Mouse (Mus musculus) spleen, postnatal 36 days (tissue): ENCODE data around the gene Bach1.

Experiments
- DNase-seq, 2 experiments: peaks; one replicate each; pipeline ENCODE4 v3.0.0; 2022; ENCODE audit warnings: low spot score in 2 of 2, mixed read lengths in 1 of 2

Bach1 gene

DNA sequence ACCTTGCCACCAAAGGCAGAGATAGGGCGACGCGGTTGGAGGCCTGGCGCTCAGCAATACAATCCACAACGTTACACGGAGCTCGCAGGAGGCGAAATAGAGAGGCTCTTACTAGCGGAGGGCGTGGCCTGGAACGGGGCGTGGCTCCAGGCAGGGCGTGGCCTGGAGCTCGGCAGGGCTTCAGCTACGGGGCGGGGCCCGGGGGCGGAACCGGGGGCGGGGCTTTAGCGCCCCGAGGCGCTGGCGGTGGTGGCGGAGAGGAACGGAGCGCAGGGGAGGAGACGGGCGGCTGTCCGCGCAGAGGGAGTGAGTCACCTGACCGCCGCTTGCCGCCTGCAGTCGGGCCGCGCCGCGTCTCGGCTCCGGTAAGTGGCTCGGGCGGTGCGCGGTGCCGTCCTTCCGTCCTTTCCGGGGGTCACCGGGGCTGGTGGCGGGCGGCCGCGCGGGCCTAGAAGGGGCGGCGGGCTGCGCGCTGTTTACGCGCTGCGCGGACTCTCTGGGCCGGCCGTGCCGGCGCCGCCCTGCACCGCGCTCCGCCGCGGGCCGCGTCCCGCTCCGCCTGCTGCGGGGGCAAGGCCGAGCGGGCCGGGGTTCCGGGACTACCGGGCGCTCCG lies at the start of gene Bach1:
TSS of gene Bach1 (plus strand) at position 254 of the 614 bp plus-strand sequence.
- DNase-seq, result peak; percentile 93 to 94

DNA sequence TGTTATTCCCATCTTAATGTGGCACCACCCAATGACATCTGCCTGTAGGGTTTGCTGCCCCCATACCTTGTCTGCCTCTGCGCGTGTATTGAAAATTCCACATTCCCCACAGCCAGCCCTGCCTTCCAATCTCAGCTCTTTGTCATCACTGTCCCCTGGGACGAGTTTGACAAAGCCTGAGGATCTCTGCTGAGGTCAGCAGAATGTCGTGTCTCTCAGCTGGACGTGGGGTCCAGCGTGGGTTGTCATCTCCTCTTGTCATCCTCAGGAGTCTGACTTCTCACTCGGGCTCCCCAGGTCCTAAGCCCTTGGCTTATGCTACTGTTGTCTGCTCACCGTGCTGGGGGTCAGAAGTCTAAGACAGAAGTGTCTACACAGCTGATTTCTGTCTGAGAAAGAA lies 46.4 kb upstream of the Bach1 start:
- DNase-seq, result no peak

- peak; percentile 25 to 27 for DNase-seq
Measured at GRCm38 (mm10) chr16:87652924-87653323, 45.8 kb upstream of the Bach1 start.

- DNase-seq, result peak; percentile 13 to 23
Measured at GRCm38 (mm10) chr16:87654016-87654575, 44.6 kb upstream of the Bach1 start.

DNA sequence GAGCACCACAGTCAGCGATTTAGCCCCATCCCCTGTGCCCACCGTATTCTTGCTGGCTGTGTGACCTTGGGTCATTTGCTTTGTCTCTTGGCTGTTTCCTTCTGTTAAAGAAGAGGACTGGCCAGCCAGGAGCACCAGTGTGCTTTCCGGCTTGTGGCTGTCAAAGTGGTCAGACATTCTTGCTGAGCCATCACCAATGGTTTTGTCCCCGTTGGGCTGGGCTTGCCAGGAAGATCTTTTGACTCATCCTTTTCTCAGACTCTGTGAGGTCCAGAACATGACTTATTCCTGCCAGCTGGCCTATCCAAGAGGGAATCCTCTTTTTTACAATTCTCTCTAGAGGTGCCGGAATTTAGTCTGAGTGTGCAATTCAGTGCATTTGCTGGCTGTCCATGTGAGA lies 43.7 kb upstream of the Bach1 start:
- no peak for DNase-seq

- no peak for DNase-seq
Measured at GRCm38 (mm10) chr16:87655579-87655978, 43.2 kb upstream of the Bach1 start.

GRCm38 (mm10) chr16:87656771-87657170 lies 42.0 kb upstream of the Bach1 start:
- DNase-seq, result no peak

DNA sequence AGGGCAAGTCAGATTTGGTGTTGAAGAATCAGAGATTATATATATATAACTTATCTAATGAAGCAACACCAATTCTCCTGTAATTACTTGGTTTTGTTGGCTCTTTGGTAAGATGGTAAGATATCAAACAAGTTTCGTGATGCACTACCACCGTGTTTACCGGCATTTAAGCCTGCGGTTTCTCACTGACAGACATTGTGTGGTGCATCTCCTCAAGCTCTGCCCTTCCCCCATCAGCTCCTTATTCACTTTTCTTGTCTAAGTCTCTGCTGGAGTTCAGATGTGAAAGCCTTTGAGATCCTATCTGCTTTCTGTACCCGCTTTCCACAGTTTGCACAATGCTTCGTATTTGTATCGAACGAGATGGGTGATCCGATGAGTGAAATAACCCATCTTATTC lies 41.5 kb upstream of the Bach1 start:
- DNase-seq, result no peak

DNA sequence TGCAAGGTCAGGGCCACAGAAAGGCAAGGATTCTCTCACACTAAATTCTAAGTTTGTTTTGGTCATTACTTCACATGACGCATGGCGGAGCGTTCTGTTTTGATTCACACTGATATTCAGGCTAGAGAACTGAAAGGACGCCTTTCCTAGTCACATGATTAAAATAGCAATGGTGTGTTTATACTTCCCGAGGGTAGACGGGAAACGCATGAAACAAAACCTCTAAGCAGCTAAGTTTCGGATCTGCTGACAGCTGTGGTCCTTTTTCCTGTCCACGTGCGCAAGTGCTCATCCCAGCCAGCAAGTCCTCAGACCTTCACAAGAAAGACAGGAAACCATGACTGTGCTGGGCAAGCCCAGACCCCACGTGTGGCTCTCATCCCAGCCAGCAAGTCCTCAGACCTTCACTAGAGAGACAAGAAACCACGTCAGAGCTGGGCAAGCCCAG lies 37.7 kb upstream of the Bach1 start:
- DNase-seq, result peak; percentile 17 to 26

DNA sequence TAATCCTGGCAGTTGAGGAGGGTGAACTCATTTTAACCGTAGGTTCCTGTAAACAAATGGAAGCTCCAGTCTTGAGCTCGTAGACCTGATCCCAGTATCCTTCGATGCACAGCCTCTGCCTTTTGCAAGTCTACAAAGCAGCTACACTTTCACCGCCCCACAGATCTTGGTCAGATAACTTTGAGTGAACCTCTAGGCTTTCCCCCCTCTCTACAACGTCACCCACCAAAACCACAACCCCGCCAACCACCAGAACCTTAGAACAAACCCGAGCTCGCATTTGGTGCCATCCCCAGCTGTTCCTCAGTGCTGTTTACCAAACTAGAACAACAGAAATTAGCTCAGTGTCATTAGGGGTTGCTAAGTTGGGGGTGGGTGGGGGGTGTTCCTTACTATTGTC lies 37.1 kb upstream of the Bach1 start:
- peak in 1 of 2 experiments; percentile 12 for DNase-seq

DNA sequence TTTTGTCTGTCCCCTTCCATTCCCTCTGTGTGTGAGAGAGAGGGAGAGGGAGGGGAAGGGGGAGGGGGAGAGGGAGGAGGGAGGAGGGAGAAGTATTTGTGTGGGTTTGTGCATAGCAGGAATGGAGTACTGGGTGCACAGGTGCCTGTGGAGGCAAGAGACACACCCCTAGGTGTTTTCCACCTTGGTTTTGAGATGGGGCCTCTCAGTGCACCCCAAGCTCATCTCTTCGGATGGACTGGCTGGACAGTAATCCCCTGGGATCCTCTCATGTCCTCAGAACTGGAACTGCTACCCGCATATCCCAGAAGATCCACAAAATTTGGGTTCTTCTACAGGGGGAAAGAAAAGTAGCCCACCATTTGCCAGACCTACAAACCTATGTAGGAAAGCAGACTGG lies 36.2 kb upstream of the Bach1 start:
- DNase-seq, result no peak

DNA sequence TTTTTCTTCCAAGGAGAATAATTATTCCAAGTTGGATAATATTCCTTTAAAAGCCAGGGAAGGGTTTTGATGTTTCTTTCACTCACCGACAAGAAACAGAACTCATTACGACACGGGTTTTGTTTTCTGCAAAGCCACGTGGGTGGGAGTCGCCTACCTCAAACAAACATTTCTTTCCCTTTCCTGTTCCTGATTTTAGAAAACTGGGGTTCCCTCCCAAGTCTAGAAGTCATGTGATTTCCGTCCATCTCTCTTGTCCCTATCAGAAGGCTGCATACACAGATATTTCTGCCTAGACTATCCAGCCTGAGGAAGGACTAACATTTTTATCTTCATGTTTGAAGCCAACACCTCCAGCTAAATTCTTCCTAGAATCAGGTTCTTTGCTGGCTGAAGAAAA lies 34.9 kb upstream of the Bach1 start:
- DNase-seq, result peak in 1 of 2 experiments; percentile 21

- DNase-seq, result no peak
Measured at GRCm38 (mm10) chr16:87665246-87665645, 33.5 kb upstream of the Bach1 start.

GRCm38 (mm10) chr16:87665752-87666619 lies 32.8 kb upstream of the Bach1 start:
- no peak for DNase-seq

DNA sequence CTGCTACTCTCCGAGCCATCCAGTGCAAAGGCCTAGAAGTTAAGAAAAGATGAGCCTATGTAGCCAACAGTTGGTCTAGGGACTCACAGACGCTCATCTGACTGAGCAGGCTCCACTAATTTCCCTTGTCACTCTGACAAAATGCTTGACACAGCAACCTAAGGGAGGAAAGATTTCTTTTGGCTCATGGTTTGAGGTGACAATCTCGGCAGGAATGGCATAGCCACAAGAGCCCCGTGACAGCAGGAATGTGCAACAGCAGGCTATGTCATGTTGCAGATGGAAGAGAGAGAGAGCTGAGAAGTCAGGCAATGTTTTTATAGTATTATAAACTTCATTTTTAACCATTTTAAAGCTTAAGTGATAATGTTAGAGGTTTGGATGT lies 32.1 kb upstream of the Bach1 start:
- no peak for DNase-seq

DNA sequence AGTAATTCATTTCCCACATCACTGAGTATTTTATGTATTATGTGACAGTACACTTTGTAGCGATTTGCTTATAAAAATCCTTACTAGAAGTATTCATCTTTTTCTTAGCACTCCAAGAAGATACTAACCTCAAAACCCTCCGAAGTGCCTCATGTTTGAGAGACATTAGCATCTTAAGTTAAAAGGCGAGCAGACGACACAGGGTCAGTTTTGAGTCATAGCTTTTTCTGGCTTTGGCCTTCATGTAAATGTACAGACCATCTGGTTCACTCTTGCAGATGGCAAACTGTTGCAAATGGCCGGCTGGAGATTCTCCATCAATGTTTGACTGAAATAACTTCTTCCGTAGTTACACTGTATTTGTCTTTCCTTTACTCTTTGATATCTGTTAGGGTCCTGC lies 30.7 kb upstream of the Bach1 start:
- DNase-seq, result no peak

DNA sequence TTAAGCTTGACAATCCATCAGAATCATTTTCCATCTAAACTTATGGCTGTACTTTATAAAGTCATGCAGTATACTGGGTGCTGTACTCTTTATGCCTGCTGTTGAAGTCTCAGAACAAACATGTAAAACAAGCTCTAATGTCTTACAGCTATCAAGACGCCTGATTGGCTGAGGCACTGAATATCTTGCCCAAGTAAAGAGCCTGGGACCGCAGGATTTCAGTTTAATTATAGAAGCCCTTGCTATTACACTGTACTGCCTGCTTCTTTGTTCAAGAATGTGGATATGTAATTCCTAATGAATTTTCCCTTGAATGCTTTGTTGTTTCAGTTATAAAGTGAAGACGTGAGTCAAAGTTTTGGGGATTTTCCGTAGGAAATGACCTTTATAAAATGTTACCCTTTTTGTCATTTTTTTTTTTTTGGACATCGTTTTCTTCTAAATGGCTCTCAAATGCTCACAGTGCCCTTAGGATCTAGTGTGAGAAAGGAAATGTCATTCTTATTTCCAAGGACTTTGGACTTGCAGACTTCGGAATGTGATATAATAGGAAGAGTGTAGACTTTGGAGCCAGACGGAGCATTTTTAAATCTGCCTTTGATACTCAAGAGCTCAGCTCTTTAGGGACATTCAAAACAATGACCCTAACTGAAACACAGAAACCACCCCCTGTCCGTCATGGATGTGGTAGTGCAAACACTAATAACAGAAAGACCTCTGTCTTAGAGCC lies 28.5 kb upstream of the Bach1 start:
- DNase-seq, result no peak

GRCm38 (mm10) chr16:87670821-87671165 lies 28.0 kb upstream of the Bach1 start:
- no peak for DNase-seq

GRCm38 (mm10) chr16:87671336-87671735 lies 27.4 kb upstream of the Bach1 start:
- no peak for DNase-seq

GRCm38 (mm10) chr16:87673155-87673554 lies 25.6 kb upstream of the Bach1 start:
- no peak for DNase-seq

DNA sequence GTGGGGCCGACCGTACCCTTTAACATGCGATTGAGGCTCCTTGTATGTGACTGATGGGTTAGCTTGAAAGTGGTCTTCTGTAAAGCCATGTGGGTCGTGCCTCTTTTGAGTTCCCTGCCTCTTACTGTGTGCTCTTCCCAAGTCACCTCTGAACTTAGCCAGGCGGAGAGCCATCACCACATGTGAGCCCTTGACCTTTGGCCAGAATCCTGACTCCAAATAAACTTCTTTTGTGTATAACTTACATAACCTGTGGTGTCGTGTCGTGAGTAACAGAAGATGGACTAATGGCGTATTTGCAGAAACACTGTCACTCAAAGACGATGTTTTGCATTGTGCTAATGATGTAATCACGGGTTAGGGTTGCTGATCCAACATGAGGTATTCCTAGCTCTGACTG lies 22.6 kb upstream of the Bach1 start:
- DNase-seq, result no peak

GRCm38 (mm10) chr16:87678667-87679066 lies 20.1 kb upstream of the Bach1 start:
- no peak for DNase-seq
